Mouse (Mus musculus) right cerebral cortex, postnatal 25 days (tissue): ENCODE measurements around the gene Map6.

Source experiments
- DNase-seq: peaks from one replicate; pipeline ENCODE4 v3.0.0; 2022

Map6 gene

DNA sequence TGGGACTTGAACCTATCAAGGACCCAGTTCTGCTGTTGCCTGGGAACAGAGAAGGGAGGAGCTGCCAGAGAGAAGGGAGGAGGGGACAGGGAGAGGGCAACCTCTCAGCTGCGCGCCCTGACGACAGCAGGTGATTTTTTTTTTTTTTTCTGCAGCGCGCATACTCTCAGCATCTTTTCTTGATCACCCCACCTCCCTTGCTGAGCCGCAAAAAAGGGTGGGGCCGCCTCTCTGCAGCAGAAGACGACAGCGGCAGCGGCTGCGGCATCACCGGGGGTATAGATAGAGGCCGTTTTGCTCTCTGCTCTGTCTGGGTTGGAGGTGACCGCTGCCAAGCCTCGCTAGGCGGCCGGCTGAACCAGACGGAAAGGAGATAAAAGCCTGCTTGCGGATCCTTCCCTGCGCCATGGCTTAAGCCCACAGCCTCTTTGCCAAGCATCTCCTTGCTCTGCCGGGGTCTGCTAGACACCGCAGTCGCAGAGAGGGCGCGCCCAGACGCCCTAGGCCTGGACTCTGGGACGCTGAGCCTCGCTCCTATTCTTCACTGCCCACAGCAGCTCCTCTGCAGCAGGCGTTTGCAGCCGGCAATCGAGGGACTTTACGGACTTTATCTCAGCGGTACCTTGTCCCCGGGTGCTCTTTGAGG is at the start of gene Map6:
TSS of gene Map6 (plus strand) at position 197 of the 646 bp plus-strand sequence.
- peak; percentile 84 for DNase-seq

DNA sequence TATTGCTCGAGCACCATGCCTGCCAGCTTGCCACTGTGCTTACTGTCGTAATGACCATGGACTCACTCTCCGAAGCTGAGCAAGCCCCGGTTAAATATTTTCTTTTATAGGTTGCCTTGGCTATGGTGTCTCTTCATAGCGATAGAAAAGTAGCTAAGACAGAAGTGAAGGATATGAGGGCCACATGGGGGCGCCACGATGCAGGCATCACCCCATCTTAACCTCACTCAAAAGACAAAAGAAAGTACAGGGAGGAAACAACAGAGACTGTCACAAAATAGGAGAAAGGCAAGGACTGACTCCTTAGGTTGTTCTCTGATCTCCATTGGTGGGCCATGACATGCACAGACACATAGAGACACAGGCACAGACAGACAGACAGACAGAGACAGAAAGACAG is 43.0 kb upstream of the Map6 start:
- no peak for DNase-seq

DNA sequence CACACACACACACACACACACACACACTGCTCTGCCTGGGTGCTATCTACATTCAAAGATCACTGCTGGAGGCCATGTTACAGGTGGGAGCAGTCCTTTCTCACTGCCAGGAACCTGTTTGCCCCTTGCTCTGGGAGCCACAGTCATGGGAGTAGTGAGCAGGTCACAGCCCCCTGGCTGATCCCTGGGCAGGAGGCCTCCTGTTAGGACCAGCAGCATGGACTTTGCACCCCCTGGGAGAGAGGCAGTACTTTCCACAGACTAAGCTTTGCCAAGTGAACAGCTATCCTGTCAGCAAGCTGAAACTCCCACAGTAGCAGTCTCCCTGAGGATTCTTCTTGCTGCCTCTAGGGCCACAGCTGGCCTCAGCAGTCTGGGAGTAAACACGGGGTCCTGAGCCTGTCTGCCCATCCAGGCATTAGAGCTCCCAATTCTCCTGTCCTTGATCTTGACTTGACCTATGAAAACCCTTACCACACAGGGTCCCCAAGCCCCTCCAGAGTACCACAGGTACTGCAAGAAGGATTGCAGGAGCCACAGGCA is 42.5 kb upstream of the Map6 start:
- no peak for DNase-seq

DNA sequence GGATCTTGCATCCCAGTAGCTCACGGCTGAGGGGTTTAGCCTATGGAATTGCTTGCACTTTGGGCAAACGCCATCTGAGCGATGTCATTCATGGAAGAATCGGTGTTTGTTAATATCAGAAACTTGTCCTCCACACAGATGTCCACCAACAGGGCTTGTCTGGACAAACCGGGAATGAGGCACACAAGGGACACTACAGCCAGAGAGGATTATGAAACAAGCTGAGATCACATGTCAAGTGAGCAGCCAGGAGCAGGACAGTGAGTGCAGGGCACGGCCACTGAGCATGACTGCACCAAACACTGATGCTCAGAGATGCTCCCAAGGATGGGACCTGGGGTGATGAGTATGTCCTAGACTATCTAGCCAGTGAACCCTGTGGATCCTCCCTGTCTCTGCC is 41.8 kb upstream of the Map6 start:
- DNase-seq: no peak

DNA sequence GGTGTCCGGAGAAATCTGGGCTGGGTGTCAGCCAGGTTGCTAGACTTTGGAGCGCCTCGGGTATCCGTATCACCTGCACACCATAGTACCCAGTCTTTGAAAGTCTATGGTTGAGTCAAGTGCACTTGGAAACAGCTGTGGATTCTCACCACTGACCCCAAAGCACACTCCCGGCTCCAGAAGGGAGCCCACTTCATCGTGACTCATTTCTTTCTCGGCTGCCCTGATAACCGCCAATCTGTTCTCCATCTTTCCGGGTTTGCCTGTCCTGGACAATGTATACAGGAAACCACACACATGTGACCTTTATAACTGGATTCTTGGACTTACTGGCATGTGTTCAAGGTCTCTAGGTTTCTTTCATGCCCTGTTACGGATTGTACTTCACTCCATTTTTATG is 40.6 kb upstream of the Map6 start:
- no peak for DNase-seq

DNA sequence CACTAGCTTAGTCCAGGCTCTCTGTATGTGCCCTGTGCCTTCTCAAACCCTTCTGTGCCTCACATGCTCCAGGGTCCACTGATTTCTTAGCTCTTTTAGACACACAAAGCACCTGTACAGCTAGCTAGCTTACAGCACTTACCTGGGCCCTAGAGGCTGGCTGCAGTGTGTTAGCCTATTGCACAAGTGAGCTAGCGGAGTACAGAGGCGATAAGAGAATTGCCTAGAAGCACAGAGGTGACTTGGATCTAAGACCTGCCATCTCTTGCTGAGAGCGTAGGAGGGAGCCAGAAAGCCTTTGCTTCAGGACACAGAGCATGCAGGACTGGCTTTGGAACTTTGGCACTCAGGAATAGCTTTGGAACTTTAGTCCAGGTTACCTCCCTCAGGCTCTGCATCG is 40.0 kb upstream of the Map6 start:
- no peak for DNase-seq

DNA sequence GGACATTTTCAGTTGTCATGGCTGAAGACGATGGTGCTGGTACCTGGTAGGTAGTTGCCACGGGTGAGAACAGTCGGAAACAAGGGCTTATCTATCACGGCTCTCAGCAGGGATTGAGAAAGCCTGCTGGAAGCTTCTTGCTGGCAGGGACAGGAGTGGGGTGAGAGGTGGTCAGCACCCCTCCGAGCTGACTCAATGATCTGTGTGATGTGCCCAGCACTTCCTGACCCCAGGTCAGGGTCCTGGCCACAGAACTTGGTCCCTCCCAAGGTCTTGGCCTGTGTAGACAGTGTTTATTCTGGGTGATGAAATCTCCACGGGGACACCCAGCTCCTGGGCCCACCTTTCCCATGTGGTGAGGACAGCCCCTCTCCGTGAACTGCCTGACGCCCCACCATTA is 38.4 kb upstream of the Map6 start:
- no peak for DNase-seq

DNA sequence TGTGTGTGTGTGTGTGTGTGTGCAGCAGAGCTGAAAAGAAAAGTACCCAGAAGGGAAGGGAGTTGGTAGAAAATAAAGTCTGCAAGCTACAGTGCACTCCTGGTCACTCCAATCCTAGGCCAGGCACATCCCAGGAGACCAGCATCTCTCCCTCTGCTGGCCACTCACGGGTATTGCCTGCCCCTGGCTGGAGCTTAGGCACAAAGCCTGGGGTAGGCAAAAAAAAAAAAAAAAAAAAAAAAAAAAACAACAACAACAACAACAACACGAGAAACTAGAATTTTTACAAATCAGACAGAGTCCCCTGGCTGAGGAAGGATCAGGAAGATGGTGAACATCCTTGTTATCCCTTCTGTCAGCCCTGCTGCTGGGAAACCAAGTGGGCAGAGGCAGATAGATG is 37.8 kb upstream of the Map6 start:
- DNase-seq: no peak

DNA sequence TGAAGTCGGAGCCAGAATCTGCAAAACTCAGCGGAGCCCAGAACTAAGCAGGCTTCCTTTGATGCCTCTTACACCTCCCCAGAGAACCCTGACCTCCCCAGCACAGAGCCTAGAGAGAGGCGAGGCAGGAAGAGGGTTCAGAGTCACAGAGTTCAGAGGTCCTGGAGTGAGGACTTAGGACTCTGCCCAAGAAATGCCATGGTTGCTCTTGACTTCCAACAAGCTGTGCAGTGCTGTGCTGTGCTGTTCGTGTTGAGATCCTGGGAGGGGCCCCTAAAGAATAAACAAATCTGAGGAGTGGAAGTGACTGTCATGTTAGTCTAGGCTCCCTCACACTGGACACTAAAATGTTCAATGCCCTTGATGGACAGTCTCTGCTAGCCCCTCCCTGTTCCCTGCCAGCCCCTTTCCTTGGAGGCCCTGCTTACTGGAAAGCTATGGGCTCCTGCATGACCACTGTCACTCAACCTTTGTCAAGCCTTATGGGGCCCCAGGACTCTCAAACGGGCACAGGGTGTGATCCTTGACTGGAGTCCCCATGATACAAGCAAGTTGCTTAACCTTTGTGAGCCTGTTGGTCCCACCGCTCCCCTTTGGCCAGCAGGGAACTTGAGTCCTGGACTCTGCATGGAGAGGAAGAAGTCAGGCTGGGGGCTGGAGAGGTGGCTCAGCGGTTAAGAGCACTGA is 37.0 kb upstream of the Map6 start:
- DNase-seq: no peak

DNA sequence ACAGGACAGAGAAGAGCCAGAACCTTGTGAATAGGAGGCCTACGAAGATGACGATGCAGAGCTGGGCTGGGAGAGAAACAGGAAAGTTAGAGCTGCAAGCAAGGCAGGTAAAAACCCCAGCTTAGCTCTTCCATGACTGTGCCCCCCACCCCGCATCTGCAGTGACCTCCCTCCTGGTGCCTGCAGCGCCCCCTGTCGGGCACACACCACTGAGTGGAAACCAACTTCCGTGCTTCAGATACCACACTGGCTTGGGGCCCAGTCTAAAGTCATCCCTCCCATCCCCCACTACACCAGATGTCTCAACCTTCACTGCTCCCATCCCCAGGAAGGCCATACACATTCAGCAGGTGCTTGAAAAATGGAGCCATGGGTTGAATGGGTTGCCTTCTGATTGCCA is 34.7 kb upstream of the Map6 start:
- DNase-seq: no peak

DNA sequence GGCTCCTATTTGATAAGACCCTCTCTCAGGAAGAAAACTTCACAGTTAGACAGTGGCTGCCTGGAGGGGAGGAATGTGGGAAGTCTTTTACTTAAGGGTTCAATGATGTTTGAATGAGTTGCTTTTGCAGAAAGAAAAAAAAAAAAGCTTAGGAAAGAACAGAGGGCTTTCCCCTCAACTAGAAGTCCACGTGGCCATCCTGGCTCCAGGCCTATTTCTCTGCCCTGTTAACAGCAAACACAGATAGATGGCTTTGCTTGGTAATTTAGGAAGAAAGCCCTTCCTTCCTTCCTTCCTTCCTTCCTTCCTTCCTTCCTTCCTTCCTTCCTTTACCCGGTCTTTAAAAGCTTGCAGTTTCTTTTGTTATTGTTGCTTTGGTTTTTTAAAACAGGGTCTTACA is 32.3 kb upstream of the Map6 start:
- no peak for DNase-seq

DNA sequence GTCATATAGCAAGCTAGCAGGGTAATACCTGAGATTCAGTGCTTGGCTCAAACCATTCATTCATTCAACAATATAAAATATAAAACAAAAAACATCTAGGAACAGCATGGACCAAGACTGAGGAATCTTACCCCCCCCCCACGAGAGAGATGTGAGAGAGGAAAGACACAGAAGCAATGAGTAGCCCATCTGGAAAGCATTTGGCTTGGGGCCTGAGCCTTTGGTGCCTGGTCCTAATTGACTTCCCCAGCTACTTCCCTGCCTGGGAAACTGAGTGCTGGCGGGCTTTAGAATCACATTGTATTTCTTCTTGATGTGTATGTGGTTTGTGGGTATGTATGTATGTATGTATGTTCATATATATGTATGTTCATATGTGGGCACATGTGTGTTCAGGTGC is 31.6 kb upstream of the Map6 start:
- DNase-seq: no peak

DNA sequence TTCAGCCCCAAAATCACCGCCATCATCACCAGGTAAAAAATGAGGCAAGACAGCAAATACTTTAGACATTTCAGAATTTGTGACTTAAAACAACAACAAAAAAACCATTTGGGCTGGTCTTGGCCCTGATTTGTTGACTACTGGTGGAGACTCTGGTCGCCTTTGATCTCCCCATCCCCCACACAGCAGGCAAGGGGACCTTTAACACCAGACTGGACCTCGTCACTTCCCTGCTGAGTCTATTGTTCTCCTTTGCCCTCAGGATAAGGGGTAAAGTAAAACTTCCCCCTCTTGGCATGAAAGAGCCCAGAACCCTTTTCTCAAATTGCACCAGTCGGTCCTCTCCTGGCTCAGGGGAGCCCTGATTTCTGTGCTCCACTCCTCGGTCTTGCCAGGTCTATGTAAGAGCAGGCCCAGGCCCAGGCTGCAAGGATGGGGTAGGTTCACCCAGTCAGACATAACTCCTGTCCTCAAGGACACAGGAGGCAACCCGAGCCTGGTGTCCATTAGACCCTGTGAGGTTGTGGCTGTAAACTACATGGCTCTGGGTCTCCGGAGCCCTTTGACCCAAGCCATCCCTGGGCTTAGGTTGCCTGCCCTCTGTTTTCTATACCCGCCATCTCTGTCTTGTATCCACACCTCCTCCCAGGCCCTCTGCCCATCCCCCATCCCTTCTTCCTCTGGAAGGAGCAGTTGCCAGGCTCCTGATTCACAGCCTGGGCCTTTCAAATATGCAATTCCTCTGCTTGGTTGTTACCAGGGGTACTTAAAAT is 30.2 kb upstream of the Map6 start:
- DNase-seq: no peak

DNA sequence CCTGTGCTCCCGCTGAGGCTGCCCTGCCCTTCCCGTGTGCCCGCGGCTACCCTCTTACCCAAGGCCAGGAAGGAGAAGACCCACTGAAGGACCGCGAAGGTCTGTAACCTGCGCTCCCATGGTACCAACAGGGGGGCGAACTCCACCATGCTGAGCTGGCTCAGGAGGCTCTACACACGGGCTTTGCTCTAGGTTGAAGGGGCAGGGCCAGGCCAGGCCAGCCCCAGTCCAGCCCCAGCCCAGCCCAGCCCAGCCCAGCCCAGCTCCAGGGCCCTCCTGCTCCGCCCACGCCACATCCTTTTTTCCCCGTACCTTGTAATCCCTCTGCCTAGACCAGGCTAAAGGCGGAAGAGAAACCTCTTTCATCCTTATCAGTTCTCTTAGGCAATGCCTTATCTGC is 28.8 kb upstream of the Map6 start, which contains the start of gene Mogat2:
TSS of gene Mogat2 (minus strand) at position 203 of the 400 bp plus-strand sequence.
- DNase-seq: no peak

DNA sequence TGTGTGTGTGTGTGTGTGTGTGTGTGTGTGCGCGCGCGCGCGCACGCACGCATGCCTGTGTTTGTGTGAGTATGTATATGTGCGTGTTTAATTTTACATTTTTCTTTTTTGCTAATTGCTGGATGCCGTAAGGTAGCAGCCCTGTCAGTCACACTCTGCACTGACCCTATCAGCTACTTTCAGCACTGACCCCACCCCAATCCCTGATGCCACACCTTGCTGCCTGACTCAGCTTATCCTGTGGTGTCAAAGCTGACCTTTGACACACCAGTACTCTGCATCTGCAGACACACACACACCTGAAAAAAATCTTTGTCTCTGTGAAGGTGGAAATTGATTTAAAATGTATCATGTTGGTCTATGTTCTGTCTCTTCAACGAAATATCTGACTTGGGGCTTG is 25.1 kb upstream of the Map6 start:
- no peak for DNase-seq

DNA sequence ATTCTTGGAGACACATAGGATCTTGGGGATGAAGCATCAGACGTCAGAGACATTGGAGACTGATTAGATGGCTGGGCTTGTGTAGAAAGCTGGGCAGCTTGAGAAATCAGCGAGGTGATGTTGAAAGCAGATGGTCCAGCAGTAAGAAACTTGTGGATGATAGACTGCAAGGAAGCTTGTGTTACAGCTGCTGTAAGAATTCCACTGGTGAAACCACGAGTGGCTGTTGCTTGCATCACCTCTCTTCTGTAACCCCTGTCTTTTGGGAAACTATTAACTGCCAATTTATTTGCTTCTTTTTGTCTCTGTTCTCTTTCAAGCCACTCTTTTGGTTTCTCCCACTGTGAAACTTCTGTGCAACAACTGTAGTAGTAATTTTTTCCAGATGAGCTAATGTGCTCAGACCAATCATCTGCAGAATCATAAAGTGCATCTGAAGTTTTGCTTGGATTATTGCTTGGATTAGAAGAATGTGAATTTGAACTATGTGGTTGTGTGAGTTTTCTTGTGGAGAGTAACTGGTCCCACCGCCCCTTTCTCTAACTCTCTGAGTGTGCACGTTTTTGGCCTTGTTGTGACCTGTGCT is 19.0 kb upstream of the Map6 start:
- DNase-seq: no peak

DNA sequence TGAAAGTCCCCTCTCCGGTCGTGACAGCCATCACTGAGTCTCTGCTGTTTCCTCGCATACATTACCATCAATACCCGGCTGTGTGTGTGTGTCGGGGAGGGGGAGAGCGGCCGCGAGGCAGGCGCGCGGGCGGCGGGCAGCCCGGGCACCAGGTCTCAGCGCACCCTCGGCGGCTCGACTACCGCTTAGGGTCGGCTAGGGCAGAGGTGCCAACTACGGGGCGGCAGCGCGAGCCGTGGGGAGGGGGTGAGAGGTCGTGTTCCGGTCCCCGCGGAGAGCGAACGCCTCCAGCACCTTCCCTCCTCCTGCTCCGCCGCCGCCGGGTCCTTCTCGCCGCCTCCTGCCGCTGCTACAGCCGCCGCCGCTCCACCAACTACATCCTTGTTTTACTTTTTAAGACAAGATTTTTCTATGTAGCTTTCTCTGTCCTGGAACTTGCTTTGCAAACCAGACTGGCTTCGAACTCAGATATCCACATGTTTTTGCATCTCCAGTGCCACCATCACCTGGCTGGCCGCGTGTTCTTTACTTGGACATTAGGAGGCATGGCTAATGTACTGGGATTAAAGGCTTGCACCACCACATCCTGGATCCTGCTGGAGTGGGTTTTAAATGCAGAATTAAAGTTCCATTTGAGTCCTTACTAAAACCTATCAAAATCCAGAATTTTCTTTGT is 18.2 kb upstream of the Map6 start:
- DNase-seq: no peak

DNA sequence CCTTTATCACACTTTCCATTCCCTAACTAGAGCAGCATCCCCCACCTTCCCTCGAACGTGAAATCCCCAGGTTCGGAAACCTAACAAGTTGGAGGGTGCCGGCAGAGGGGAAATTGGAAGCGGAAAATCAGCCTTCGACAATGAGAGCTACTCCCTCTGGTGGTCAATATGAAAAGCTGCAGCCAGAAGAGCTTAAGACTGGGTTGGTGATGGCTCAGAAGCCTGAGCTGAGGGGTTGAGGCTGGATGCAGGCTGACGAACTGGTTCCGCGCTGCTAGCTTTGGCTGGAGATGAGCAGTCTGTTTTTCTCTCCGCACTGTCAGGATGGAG is 17.7 kb upstream of the Map6 start:
- peak; percentile 32 for DNase-seq

DNA sequence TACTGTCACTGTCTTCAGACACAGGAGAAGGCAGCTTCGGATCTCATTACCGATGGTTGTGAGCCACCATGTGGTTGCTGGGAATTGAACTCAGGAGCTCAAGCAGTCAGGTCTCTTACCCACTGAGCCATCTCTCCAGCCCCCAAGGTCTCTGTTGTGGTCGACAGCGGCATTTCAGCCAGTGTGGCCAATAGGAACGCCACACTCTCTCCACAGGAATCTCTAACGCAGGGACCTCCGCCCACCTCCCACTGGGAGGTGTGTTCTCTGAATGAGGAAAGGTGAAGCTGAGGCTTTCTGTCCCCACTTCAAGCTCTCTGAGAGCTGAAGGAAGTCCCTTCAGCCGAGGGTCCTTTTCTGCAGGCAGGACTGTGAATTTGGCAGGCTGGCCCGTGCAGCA is 16.9 kb upstream of the Map6 start:
- no peak for DNase-seq

DNA sequence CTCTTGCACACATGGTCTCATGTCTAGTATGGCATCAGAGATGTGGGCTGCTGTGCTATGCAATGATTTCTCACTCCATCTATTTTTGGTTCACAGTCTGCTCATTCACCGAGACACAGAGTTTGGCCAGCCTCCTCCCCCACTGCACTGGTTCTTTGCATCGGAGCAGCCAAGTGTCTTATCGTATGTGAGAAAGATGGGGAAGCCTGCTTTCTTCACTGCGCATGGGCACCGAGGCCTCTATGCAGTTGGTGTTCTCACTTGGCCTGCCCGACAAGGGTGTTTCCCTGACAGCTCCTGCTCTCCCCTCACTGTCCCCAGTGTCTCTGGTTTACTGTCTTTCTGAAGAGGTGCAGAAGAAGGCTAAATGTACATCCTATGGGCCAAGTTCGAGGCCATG is 12.2 kb upstream of the Map6 start:
- peak; percentile 70 for DNase-seq

DNA sequence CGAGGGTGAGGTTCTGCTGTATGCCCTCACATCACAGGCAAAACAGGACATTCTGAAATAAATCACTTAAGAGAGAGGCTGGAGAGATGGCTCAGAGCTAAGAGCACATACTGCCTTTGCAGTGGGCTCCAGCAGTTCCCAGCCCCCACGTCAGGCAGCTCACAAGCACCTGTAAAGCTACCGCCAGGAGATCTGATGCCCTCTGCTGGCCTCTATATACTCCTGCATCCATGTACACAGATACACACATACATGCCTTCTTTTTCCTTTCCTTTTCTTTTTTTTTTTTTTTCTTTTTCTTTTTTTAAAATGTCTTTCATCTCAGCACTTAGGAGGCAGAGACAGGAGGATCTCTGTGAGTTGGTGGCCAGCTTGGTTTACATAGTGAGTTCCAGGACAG is 5.3 kb upstream of the Map6 start:
- no peak for DNase-seq

DNA sequence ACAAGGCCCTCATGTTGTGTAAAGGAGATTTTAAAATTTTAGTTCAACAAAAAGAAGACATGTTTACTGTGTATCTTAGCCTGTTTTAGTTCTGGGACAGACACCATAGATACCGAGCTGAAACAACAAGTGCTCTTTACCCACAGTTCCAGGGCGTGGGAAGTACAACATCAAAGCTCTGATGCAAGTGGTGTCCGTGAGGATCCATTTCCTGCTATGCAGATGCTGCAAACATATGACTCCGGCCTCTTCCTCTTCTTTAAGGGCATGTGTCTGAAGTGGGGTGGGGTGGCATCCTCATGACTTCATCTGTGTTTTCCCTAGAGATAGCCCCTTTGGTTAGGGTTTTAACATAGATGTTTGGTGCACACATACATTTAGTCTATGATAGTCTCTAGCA is 3.7 kb upstream of the Map6 start:
- DNase-seq: no peak

DNA sequence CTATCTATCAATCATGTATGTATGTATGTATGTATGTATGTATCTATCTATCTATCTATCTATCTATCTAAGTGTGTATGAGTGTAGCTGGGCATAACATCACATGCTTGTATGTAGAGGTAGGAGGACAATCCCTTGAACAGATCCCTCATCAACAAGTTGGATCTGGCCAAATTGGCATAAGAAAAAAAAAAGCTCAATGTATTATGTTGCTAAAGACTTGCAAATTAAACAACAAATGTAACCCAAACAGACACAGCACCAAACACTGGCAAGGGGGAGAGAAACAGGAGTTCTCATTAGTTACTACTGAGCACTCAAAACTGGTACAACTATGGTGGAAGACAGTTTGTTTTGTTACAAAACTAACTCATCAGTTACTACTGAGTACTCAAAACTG is 2.6 kb upstream of the Map6 start:
- no peak for DNase-seq
